Mouse (Mus musculus): Measurements from ENCODE around the gene Prkn.

Prkn gene

GRCm38 (mm10) chr17:11532748-11533147 is 692.6 kb downstream of the Prkn start:
- no peak for DNase-seq (ENCODE audit: low spot score)

GRCm38 (mm10) chr17:11533835-11534234 is 693.7 kb downstream of the Prkn start:
- no peak for DNase-seq (ENCODE audit: low spot score)

DNA sequence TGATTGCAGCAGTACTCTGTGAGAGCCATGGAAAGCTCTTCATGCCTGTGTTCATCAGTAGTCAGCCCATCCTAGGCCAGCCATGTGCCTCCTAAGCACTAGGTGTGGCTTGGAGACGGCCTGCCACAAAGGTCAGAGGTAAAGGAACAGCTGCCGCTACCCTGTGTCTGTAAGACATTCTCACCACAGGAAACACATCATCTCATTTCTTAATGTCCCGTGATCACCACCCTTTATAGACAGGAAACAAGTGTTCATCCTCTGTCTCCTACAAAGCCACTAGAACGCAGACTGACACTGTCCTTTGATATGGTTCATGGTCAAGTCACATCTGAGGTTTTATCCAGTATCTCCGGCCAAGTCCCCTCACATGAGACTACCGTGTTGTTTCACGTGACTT is 698.6 kb downstream of the Prkn start:
- no peak for DNase-seq (ENCODE audit: low spot score)

DNA sequence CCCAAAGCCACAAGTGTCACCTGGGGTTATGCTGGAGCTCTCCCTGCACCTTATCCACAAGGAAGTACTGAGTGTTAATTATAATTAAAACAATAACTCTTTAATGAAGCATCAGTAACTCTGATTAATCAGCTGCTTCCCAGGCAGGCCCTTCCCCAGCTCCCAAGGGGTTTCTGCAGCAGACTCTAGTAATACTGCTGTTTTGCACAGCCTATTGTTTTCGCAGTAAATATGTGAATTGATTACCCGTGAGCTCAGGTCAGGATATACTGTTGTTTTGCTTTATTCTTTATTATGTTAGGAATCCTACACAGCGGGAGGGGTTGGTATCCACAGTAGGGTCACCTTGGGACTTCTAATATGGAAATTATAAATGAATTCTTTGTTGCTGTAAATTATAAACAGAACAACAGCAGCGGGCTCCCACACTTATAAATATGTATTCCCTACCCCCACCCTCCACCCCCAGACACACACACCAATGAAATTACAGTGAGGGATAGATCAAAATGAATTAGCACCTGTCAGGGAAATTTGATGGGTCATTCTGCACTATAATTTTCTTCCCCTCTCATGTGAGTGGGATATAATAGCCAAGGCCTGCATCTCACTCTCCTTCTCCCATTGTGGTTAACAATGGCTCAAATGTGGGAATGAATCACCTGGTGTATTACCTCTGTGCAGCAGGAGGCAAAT is 701.9 kb downstream of the Prkn start:
- DNase-seq (ENCODE audit: low spot score): no peak

DNA sequence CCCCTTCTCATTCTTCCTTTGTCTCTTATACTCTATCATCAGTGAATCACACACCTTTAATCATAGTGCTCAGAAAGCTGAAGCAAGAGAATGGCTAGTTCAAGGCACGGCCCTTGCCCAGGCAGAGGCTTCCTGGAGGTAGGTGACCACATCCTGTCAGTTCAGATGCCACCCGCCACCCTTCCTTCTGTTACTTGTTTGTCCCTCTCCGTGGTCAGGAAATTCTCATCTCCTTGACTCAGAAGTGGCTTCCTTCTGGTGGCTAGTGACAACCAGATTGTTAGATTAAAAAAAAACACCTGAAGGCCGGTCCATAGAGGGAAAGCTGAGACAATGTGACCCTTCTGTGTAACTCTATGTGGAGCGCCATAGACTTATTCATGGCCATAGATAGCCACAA is 710.4 kb downstream of the Prkn start:
- no peak for DNase-seq (ENCODE audit: low spot score)

- no peak for DNase-seq (ENCODE audit: low spot score)
These were observed 725.5 kb downstream of the Prkn start for GRCm38 (mm10) chr17:11565681-11566080.

- no peak for DNase-seq (ENCODE audit: low spot score)
These were observed 730.2 kb downstream of the Prkn start for GRCm38 (mm10) chr17:11570392-11570791.

DNA sequence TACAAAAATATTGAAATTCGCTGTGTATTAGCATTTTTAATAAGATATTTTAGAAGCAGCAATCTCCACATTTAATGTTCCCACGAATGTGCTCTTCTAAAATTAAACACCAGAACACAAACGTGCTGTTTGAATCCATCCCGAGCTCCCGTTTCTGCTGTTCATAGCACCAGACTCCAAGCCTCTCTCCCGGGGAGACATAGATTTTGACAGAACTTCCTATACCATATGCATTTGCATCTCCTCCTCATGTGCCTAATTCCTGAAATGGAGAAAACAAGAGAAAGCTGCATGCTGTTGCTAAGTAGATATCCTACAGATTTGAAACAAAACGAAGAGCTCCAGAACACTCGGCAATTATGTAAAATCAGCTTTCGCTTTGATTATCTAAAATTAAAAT is 733.5 kb downstream of the Prkn start:
- no peak for DNase-seq (ENCODE audit: low spot score)

GRCm38 (mm10) chr17:11585491-11585890 is 745.3 kb downstream of the Prkn start:
- DNase-seq (ENCODE audit: low spot score): no peak

GRCm38 (mm10) chr17:11607931-11608330 is 767.7 kb downstream of the Prkn start:
- DNase-seq (ENCODE audit: low spot score): no peak

DNA sequence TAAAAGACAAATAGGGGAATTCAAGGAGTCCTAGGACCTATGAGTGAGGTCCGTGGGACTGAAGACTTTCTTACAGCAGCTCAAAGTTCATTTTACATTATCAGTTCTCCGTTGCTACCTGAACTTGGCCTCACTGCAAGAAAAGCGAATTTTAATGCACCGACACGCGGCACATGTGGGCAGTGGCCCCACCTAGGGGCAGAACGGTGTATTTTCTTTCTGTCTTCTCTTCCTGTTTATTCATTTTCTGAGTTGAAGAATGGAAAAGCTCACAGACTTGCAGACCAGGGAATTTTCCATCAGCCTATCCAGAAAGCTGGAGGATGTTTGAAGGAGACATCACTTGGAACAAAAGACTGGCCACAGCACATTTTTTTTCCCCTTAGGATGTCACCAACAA is 771.3 kb downstream of the Prkn start:
- DNase-seq (ENCODE audit: low spot score): no peak

- no peak for DNase-seq (ENCODE audit: low spot score)
These were observed 772.8 kb downstream of the Prkn start for GRCm38 (mm10) chr17:11612801-11613531.

DNA sequence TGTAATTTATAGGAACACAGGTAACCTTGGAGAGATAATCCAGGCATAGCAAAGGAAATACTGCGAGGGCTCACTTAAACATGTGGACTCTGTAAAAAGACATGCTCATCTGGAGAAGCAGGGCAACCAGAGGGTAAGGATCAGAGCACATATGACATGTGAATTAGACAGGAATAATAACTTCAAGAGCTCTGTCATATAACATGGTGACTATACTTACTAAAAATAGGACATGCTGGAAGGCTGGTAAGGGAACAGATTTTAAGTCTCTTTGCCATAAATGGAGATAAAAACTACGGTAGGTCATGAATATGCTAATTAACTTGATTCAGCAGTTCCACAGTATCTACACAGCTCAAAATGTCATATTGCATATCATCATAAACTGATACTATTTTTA is 777.4 kb downstream of the Prkn start:
- DNase-seq (ENCODE audit: low spot score): no peak

- DNase-seq (ENCODE audit: low spot score): no peak
These were observed 778.9 kb downstream of the Prkn start for GRCm38 (mm10) chr17:11618886-11619590.

DNA sequence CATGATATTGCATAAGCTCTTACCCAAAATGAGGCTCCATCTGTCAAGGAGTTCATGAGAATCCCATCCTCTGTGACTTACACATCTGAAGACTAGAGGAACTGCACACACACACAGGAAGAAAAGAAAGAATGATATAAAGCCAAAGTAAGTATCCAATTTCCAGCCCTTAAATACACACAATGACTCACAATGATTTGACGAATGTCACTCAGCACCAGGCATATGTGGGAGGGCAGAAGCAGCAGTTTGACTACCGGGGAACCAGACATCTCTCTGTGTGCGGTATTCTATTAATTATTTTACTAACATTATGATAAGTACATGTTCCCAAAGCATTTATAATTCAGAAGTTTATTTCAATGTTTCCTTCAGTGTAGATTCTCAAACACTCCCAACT is 780.6 kb downstream of the Prkn start:
- DNase-seq (ENCODE audit: low spot score): no peak

DNA sequence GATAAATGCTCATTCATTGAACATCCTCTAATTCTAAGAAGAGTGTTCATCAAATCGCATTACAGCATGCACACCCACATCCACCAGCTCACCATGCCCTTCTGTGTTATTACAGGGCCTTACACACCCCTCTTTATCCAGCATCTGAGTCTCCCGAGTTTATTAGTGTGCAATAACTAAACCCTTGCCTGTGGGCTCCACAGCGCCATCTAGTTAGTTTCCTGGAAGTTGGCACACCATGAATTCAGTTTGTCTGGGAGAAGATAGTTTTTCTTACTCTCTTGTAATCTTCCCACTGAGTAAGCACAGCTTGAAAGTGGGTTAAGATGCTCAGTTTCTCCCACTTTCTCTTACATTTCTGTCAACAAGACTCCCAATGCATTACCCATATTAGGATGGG is 781.3 kb downstream of the Prkn start:
- no peak for DNase-seq (ENCODE audit: low spot score)

- DNase-seq (ENCODE audit: low spot score): no peak
These were observed 786.1 kb downstream of the Prkn start for GRCm38 (mm10) chr17:11626306-11626705.

DNA sequence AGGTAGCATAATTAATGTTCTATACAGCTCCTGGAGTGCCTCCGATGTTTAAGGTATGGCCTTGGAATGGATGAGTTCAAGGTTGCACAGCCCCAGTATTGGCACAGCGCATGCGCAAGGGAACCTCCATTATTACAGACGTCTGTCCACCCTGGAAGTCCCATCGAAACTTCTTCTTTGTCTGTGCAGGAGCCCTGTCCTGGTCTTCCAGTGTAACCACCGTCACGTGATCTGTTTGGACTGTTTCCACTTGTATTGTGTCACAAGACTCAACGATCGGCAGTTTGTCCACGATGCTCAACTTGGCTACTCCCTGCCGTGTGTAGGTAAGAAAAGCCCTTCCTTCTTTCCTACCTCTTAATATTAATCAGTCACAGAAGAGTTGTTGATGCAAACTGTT is 794.9 kb downstream of the Prkn start:
- DNase-seq (ENCODE audit: low spot score): no peak

- no peak for DNase-seq (ENCODE audit: low spot score)
These were observed 797.5 kb downstream of the Prkn start for GRCm38 (mm10) chr17:11637642-11638041.

DNA sequence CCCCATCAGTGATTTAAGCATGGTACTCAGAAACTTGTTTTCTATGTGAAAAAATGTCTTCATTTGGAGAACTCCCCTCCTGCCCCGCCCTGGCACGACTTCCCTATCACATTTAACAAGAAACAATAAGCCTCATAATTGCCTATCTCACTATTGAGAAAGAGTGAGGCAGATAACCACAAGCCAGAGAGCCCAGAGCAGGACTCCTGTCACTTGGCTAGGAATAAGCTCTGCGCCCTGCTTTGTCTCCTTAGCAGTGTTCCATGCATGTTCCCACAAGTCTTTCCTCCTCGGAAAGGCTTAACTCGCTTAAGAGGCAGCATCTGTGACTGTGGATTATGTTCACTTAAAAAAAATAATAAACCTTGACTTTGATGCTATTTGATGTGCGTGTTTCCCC is 798.3 kb downstream of the Prkn start:
- DNase-seq (ENCODE audit: low spot score): no peak

DNA sequence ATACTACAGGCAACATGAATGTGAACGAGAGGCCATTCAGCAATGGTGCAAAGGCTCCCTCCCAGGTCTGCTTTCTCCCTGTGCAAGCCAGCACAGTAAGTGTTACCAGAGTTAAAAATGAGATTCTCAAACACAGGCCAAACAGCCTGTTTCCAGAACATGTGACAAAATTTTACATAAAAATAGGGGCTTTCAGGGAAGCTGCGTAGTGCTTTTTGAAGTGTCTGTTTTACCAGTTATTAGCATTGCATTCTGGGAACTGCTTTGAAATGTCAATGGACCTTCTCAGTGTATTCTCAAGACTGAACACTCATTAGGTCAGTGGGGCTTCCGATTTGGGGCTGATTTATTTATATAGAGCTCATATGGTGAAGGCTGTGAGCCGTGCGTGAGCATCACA is 799.6 kb downstream of the Prkn start:
- DNase-seq (ENCODE audit: low spot score): no peak

- DNase-seq (ENCODE audit: low spot score): no peak
These were observed 802.1 kb downstream of the Prkn start for GRCm38 (mm10) chr17:11642328-11642727.

DNA sequence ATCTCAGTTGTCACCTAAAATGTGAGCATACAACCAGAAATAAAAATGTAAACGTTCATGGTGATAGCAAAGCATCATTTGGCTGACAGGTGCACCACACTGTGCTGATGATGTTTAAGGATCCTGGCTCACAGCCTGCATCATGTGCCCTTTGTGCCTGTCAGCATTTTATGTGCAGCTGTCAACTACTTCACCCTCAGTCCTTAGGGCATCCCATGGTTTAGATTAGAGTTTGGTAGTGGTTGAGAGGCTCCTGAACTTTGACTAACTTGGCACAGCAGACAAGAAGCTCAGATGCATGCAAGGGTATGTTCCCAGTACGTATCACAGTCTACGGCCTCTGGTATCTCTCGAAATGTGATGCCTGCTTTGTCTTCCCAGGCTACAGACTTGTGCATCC is 803.8 kb downstream of the Prkn start:
- no peak for DNase-seq (ENCODE audit: low spot score)
